Mouse (Mus musculus) cerebellum, postnatal 10 days (tissue): ENCODE data around the gene Scd2.
"Not testable (repeated sequence)": the region's sequence is repeated elsewhere in the genome, so short reads cannot be mapped to it uniquely, and the experiment has no call there.

Experiments used
- DNase-seq, 2 experiments: peaks; one replicate each; pipeline ENCODE4 v3.0.0; 2021; ENCODE audit warnings: mixed read lengths in 2 of 2

Gene Scd2

DNA sequence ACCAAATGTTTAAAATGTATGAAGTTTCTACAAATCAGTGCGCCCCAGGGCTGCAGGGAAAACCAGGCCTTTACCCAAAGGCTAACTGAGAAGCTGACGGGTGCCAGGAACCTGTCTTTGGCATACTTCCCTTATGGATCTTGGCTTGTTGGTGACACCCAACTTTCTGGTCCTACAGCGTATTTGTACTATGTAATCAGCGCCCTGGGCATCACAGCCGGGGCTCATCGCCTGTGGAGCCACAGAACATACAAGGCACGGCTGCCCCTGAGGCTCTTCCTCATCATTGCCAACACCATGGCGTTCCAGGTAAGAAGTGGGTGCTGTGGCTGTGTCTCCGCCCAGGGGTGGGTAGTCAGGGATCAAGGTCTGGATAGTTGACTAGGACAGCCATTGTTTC, 4.4 kb downstream of the Scd2 start:
- DNase-seq: peak in 1 of 2 experiments; percentile 46

DNA sequence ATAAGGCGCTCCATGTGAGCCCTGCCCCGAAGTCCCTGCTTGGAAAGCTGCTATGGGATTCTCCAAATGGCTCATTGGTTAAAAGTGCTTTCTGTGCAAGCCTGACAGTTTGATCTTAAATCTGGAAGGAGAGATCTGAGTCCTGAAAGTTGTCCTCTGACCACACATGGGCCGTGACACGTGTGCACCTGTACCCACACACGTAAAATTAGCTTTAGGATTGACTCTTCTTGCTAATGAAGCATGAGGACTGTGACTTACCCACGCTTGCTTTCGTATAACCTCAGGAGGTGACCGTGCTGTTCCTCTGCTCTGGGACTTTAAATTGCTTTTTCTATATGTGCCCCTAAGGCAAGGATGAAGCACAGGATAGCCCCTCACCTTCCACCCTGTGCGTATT, 5.6 kb downstream of the Scd2 start:
- no peak for DNase-seq

DNA sequence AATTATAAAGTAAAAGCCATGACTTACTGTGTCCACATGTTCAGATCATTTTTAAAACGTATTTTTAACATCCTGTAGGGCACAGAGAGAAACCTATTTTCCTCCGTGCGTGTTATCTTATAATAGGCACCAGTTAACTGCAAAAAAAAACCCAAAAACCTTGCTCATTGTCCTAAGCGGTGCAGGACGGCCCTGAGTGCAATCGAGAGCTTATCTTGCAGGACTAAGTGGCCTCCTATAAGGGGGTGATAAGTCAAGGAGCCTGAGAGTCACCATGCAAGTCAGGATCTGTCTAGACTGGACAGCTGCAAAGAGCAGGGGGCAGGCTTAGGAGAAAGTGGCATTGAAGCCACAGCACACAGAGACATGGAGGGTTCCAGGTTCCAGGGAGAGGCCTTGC, 6.4 kb downstream of the Scd2 start:
- DNase-seq: no peak

DNA sequence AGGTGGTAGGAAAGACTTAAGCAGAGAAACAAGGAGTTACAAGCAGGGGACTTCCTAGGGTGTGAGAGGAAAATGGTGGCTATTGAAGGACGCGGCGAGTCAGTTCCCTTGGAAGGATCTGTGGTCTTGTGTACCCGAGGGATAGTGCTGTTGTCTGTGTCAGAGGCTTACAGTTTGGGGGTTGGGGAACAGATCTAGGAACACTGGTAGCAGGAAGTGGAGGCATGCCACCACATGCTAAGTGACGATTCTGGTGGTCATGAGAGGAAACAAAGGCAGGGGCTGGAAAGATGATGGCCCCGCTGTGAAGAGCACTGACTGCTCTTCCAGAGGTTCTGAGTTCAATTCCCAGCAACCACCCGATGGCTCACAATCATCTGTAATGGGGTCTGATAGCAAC, 7.0 kb downstream of the Scd2 start:
- no peak for DNase-seq

DNA sequence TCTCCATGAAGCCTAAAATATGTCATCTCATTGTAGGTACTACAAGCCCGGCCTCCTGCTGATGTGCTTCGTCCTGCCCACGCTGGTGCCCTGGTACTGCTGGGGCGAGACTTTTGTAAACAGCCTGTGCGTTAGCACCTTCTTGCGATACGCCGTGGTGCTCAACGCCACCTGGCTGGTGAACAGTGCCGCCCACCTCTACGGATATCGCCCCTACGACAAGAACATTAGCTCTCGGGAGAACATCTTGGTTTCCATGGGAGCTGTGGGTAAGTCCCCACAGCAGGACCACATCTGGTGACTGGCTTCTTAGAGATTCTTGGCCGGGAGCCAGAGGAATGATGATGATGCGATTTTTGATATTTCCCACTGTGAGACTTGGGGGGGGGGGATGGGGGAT, 7.7 kb downstream of the Scd2 start:
- no peak for DNase-seq

DNA sequence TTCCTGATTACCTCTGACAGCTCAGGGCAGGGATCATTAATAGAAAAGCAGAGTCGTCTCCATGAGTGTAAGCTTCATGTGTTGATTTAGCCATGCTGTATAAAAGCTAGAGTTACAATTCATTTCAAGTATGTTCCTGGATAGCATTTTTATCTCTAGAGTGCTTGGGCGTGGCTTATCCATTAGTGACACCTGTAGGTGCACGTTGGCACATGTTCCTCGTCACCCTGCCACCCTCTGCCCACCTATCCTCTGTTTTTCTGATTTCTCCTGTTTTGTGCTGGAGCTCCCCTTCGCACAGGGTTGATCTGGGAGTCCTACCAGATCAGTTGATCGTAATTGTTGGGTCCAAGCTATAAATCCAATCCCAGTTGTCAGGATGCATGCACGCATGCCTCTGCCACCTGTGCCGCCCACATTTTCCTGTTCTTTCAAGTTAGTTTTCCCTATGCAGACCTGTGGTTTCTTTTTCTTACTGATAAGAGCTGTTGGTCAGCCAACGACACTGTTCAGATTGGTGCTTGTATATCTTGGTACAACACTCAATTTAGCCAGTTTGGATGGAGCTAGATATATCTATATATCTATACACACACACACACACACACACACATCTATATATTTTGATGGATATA, 8.3 kb downstream of the Scd2 start:
- no peak for DNase-seq

DNA sequence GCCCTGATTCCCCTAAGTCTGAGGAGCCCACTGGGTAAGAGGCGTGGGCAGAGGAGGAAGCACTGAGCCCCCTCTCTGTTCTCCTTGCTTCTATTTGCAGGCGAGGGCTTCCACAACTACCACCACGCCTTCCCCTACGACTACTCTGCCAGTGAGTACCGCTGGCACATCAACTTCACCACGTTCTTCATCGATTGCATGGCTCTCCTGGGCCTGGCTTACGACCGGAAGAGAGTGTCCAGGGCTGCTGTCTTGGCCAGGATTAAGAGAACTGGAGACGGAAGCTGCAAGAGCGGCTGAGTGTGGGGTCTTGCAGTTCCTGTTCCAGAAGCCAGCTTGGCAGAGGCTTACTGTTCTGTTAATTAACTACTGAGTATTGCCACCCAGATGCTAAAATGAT, 9.4 kb downstream of the Scd2 start:
- no peak for DNase-seq

DNA sequence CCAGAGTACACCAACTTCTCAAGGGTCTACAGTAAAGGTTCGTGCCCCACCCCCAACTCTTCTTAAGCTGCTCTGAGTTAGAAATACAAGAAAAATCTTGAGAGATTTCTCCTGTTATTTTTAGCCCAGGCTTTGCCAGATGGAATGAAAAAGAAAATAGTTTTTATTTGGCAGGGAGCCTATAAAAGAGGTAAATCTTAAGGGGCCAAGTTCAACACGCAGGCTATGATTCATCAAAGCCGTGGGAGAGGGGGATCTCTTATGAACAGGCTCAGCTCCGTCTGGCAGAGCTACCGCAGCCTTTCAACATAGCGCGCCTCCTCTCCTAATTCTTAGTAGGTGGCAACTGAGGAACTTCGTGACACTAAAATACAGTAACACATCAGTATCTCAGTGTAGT, 10.0 kb downstream of the Scd2 start:
- DNase-seq: no peak

DNA sequence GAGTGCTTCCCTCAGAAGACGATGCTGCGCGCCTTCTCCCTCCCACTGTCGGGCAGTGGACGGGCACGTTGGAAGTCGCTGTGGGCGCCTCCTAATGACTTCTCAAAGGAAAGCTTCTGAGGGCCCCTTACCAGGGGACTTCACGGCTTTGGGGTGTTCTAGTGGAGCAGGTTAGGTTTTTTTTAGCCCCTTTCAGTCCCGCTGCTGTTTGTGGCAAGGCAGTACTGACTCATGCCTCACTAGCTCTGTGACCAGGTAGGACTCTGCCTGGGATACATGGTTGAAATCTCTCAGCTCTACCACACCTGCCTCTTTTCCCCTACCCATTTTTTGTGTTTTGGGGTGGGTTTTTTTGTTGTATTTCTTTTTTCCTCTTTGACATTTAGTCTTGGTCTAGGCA, 10.9 kb downstream of the Scd2 start:
- no peak for DNase-seq

DNA sequence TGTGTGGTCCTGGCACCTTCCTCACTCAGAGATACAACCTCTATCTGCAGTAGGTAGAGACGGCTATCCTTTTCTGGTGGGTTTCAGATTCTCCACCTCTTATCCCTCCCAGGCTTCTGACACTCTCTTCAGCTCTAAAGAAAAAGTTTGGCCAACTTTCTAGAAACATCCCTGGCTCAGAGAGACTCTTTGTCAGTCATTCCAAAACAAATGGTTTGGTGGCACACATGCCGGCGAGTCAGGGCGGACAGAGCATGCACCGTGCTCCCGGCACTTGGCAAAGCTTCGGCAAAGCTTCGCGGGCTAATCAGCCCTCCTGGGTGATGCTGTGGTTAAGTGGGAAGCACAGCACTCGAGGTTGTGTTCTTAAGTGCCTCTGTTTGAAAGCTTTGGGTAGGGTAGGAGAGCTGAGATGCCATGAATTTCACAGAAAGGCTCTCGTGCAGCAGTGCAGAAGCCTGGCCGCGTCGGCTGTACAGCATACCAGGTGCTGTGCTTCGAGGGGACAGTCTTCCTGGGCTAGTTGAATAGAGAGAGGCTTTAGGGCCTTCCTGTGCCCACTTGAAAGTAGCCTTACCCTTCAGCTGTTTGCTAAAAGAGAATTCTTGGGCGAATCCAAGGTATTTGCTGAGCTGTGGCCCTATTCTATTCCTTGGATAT, 11.5 kb downstream of the Scd2 start:
- DNase-seq: no peak

DNA sequence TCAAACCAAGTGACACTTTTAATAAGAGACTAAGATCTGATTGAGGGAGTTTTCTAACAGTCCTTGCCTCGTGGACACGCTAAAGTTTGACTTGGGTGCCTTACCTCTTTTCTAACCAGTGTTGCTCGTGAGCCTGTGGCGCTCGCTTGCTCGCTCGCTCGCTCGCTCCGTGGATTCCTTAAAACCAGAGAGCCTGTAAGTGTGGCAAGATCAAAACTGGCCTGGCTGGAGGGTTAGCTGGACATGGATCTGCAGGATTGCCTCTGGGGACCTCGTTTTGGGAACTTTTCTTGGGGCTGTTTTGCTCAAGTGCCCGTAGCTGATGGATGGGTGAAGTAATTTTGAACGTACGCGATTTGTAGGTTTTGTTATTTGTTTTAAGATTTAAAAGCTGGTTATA, 12.2 kb downstream of the Scd2 start:
- DNase-seq: no peak

DNA sequence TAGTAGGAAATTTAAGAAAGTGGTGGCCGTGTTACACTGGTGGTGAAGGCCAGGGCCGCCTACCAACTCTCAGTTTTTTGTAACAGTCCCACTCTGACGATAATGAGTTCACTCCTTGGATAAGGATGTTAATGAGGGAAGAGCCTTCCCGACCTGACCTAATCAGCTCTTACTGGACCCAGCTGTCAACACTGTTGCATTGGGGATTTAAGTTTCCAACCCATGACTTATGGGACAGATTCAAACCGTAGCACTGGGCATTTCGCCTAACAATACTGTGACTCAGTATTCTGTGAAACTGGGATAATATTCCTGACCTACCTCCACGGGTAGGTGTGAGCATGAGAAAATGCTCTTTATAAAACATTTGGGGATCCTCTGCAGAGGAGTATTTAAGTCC, 12.7 kb downstream of the Scd2 start:
- DNase-seq: no peak

DNA sequence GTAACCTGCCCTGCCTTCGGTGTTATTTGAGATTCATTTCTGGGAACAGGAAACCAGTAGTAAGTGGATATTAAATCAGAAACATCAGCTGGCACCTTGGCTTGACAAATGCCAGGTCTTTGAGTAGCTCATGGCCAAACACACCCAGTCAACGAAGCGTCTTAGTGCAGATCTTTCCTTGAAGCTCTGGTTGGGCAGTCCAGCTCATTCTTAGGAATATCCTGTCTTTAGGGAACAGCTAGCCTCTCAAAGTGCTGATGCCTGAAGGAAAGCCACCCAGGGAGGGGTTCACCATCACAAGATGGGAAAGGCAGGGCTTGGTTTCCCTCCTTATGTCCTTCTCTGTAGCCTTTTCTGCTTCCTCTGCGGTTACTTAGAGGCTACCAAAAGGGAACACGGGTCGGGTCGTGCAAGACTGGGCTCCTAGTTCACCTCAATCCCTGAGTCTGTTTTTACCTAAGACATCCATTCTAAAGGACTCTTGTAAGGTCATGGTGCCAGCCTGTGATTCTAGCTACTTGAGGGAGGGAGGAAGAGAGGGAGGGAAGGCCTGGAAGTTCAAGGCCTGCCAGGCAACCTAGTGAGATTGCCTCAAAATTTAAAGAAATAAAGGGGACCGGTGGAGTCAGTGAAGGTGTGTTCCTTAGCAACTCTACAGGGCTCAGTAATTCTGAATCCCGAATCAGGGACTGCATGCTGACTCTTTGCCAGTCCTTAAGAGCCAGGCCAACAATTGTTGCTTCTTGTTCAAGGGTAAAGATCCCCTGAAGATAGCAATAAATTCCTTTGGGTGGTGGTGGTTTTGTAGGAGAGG, 13.8 kb downstream of the Scd2 start:
- DNase-seq: no peak

DNA sequence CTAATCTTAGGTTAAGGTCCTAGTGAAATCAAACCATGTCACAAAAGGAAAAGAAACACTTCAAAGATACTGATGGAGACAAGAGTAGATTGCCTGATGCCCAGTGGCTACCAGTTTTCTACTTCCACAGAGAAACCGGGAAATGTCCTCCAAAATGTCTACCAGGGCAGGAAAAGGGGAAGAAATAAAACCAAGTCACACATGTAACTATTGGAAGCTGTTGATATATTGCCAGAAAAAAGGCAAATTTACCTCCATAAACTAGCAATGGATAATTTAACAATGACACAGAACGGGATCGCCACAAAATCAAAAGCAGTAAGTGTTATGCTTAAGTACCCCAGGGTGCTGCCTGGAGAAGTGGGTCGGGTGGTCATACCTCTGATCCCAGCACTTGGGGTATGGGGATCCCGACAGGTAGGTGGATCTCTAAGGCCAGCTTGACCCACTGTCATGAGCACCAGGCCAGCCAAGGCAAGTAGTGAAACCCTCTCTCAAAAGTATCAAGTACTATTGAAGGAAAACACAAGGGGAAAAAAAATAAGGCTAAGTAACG, 14.5 kb downstream of the Scd2 start:
- no peak for DNase-seq

DNA sequence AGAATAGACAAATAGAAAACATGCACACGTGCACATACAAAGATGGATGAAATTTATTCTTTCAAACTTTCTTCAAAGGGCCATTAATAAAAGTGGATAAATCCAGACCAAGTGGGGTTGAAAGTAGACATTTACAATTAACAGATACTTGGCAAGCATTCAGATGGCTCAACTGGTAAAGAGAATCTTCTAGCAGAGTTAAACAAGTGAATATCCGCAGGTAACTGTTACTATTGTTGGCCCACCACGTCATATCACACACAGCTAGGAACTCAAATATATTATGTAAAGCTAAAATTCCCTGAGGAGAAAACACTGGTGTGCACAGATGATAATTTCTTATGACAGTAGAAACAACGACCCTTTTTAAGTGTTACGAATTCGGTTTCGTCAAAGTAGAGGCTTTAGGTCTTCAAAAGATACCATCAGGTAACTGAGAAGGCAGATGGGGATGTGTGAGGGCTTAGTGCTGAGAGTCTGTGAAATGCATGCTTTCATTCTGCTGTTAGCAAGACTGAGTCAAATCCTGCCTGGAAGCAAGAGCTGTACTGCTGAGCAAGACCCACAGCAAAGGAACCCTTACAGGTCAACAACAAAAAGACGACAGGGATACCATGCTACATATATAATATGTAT, 15.3 kb downstream of the Scd2 start:
- DNase-seq: no peak

DNA sequence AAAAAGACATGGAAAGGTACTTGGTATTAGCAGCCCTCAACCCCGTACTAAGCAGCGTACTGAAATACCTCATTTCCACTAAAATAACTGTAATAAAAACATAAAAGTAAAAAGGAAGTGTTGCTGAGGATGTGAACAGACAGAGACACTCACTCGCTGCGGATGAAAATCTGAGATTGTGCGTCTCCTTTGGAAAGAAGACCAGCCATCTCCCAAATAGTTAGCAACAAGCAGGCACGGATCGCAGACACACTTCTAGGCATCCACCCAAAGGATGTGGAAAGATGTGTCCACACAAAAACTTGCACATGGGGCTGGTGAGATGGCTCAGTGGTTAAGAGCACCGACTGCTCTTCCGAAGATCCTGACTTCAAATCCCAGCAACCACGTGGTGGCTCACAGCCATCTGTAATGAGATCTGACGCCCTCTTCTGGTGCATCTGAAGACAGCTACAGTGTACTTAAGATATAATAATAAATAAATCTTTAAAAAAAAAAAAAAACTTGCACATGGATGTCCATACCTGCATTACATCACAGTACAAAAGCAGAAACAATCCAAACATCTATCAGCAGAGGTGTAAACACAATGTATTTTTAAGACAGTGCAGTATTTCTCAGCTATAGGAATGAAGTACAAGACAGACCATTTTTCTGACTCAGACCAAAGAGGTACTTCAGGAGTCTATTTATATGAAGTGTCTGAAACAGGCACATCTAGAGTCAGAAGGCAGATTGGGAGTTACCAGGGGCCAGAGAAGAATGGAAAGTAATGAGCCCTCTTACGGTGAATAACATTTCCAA, 16.1 kb downstream of the Scd2 start:
- no peak for DNase-seq

DNA sequence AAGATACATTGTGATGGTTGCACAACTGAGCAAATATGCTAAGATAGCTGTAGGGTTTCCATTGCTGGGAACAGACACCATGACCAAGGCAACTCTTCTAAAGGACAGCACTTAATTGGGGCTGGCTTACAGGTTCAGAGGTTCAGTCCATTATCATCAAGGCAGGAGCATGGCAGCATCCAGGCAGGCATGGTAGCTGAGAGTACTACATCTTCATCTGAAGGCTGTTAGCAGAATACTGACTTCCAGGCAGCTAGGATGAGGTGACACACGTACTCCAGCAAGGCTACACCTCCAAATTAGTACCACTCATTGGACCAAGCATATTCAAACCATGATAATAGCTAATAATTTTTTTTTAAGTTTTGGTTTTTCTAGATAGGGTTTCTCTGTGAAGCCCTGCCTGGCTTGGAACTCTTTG, 16.7 kb downstream of the Scd2 start:
- DNase-seq: not testable (repeated sequence)

DNA sequence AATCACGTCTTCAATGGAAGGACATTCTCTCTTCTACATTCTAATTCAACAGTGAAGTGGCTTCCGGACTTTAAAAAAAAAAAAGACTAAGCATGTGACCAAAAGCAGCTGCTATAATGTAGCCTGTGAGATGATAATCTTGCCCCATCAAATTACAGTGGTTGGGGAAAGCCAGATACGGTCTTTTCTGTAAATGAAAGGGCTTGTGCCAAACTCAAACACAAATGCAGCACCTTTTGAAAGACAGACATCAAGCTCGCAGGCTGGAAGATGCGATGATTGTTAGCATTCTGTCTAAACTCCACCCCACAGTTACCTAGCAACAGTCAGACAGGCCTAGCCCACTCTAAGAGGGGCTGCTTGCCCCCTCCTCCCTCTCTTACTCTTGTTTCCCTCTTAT, 17.3 kb downstream of the Scd2 start:
- no peak for DNase-seq

DNA sequence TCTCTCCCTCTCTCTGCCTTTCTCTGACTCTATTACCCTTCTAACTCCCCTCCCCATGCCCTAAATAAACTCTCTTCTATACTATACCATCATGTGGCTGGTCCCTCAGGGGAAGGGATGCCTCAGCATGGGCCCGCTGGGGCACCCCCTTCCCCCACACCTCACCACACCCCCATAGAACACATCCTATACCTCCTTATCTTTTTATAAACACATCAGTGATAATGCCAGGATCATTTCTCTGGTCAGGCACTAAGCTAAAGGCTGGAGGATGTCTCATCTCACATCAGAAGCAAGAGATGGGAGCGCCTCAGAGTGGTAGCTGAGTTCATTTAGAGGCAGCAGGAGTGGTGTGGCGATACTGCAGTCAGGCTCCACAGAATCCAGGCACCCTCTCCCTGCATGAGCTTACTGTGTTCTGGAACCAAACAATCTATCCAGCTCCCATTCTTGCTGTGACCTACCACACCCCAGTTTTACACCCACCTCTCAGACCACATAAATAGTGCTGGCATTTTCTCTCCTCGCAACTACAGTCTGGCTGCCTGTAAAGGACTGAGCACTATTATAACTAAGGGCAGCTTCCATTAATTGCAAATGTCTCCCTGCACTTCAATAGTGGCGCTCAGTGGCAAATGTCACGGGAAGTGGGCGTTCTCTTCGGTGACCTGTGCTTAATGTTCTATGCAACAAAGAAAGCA, 18.0 kb downstream of the Scd2 start:
- DNase-seq: no peak

DNA sequence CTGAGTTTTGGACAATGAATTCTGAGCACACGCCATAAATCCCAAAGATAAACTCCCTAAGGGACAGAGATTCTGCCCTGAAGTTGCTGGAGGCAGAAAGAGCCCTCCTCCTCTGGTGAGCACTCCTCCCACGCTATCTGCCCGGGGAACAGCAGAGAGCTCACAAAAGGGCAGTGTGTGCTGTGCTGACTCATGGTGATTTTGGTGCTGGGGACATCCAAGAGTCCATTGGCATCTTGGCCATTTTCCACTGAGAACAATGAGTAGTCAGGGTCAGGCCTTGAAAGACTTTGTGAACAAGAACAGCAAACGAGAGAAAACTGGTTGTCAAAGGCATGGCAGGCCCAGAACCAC, 18.5 kb downstream of the Scd2 start:
- no peak for DNase-seq

DNA sequence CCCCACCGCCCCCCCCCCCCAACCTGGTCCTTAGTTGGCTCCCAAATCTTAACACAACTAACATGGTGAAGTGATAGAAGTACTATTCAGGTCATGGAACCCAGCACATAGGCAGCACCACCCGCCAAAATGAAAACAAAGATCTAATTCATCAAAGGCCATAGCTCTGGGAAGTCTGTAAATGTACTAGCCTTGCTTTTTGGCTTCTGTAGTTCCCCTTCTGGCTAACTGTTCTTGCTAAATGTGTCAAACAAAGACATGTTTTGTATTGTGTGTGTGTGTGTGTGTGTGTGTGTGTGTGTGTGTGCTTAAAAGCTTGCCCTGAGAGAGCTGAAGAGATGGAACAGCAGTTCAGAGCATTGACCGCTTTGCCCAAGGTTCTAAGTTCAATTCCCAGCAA, 19.6 kb downstream of the Scd2 start:
- DNase-seq: no peak

DNA sequence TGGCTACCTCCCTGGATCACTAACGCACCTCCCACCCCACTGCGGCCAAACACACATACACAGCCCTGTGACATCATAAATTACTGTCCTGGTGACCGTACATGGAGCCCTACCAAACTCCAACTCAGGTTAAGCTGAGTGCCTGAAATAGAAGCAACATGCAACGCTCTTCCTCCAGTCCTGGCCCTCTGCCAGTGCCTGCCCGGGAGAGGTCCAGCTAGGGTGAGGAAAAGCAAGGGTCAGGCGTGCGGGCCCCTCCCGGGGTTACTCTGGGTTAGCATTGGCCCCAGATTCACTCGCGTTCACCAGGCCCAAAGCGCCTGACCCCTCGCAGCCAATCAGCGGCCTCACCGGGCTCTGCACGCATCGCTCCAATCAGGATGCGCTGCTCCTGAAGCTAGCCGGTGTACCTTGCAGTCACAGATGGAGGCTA, 20.9 kb downstream of the Scd2 start:
- peak; percentile 92 to 93 for DNase-seq
